Mouse (Mus musculus) CD4-positive helper T cell, adult 2 months (primary cell): Measurements from ENCODE around the gene Il1f6.
"Not testable (repeated sequence)": the region's sequence is repeated elsewhere in the genome, so short reads cannot be mapped to it uniquely, and the experiment has no call there.

ENCODE experiments used
- DNase-seq: peaks from one replicate; pipeline ENCODE4 v3.0.0-alpha.2; 2012; ENCODE audit warnings: low read depth, missing footprints, low spot score

Gene Il1f6

GRCm38 (mm10) chr2:24215118-24215517, at the start of gene Il1f6:
Il1f6 (plus strand) TSS chr2:24215418.
- no peak for DNase-seq

- not testable (repeated sequence) for DNase-seq
Measured at GRCm38 (mm10) chr2:24181683-24182331, 33.4 kb upstream of the Il1f6 start.

- DNase-seq: not testable (repeated sequence)
Measured at GRCm38 (mm10) chr2:24182423-24183147, 32.6 kb upstream of the Il1f6 start.

DNA sequence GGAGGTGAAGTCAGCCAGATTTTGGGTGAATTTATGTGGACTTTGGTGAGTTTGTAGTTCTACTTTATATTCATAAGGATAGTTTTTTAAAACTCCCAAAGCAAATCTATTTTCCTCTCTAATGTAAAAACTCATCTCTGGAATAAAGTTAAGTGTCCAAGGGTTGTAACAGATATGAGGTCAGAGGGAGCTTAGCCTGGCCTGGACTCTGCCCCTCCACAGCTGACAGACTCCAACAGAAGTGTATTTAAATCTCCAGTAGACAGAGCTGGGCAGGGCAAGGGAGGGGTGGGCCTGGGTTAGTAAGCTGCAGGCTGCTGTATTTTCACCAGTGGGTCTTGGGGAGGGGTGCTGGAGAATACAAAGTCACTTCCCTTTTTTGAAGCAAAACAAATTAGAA, 31.1 kb upstream of the Il1f6 start:
- not testable (repeated sequence) for DNase-seq

GRCm38 (mm10) chr2:24186176-24186575, 29.0 kb upstream of the Il1f6 start, which contains the start of gene Il1f9:
Il1f9 (plus strand) TSS chr2:24186476.
- DNase-seq: no peak

DNA sequence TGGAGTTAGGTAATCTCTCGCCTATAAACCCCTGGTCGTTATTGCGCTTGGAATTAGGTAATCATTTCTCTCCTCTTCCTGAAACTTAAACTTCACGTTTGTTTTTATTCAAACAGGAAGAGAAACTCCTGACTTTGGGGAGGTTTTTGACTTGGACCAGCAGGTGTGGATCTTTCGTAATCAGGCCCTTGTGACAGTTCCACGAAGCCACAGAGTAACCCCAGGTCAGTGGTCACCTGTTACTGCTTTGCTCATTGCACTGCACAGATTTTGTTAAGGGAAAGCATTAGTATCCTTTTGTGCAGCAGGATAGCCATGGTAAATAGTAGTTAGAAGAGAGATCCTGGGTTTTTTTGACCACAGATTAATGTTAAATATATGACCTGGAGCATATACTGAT, 27.6 kb upstream of the Il1f6 start:
- DNase-seq: no peak

- DNase-seq: no peak
Measured at GRCm38 (mm10) chr2:24188189-24188588, 27.0 kb upstream of the Il1f6 start.

DNA sequence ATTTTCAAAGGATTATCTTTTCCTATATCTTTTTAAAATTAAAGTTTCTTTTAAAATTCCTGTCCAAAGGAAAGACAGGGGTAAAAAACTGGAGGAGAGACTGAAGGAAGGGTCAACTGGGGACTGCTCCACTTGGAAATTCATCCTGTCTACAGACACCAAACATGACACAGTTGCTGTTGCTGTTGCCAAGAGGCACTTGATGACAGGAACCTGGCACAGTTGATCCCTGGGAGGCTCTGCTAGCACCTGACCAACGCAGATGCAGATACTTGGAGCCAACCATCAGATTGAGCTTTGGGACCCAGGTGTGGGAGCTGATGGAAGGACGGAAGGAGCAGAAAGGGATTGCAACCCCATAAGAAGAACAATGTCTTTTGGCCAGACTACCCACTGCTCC, 12.0 kb downstream of the Il1f6 start:
- no peak for DNase-seq

- DNase-seq: no peak
Measured at GRCm38 (mm10) chr2:24267503-24267902, 52.3 kb downstream of the Il1f6 start.

DNA sequence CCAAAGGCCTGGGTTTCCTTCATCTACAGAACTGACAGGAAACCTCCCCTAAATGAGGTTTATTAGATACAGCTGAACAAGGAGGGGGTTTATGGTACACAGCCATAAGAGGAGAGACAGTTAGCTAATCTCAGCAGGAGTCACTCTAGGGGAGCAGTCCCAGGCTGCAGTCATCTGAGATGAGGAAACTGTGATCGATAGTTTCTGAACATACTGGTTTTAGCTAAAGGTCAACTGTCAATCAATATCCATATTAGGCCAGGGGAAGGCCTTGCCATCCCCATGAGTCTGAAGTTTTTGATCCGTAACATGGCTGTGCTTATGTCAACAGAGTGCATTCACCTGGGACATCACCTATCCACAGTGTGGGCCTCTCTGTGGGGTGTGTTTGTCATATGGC, 58.4 kb downstream of the Il1f6 start:
- DNase-seq: no peak

GRCm38 (mm10) chr2:24275146-24275545, 59.9 kb downstream of the Il1f6 start:
- no peak for DNase-seq
